Mouse (Mus musculus): ENCODE measurements around the gene Plxdc1. TPM values are rescaled to one million over a fixed set of nuclear protein-coding genes. Genes with fewer than 3 reads are reported as not detected.

Plxdc1 gene
- polyA plus RNA-seq, 1 experiment from 2014 or later: 0.34 TPM

GRCm38 (mm10) chr11:97982721-97983120, 3.5 kb downstream of the Plxdc1 start:
- WGBS: 88% methylated on average over 9 of the region's 9 CpGs
- H3K27me3 ChIP-seq: peaks cover 46% of the 10 kb centered on the region

GRCm38 (mm10) chr11:97980531-97980966, 5.7 kb downstream of the Plxdc1 start:
- H3K27ac ChIP-seq (replicated peaks): no peak overlapping the region
- WGBS: 62% methylated on average over 9 of the region's 9 CpGs

More at GRCm38 (mm10) chr11:97982721-97983120, 3.5 kb downstream of the Plxdc1 start:
- no peaks in the 10 kb centered on the region for H3K36me3 ChIP-seq
- peaks cover 13% of the 10 kb centered on the region for H3K4me1 ChIP-seq
- H3K4me3 ChIP-seq: no peak overlapping the region
- no peak overlapping the region for H3K4me2 ChIP-seq (replicated peaks)
- no peaks in the 10 kb centered on the region for H3K9me3 ChIP-seq
- H3K27ac ChIP-seq (replicated peaks): no peak overlapping the region
- no peak for ATAC-seq (ENCODE audit: low FRiP score, low read depth)
- no peak overlapping the region for H3K9ac ChIP-seq (replicated peaks)

GRCm38 (mm10) chr11:97979824-97980495, 6.3 kb downstream of the Plxdc1 start:
- Histone ChIP-seq H3K27me3 (peaks cover 24% of the 10 kb centered on the region), H3K4me2 (replicated peaks) (no peak overlapping the region), H3K4me3 (no peak overlapping the region), H3K4me1 (peaks cover 4% of the 10 kb centered on the region; the same call in 1 of the 2 replicates), H3K27ac (replicated peaks) (no peak overlapping the region), H3K9ac (replicated peaks) (no peak overlapping the region), H3K36me3 (no peaks in the 10 kb centered on the region), H3K9me3 (no peaks in the 10 kb centered on the region)
- WGBS: 74% methylated on average over 10 of the region's 10 CpGs
- no peak for ATAC-seq (ENCODE audit: low FRiP score, low read depth)

More at GRCm38 (mm10) chr11:97980531-97980966, 5.7 kb downstream of the Plxdc1 start:
- Histone ChIP-seq H3K36me3 (no peaks in the 10 kb centered on the region), H3K4me2 (replicated peaks) (no peak overlapping the region), H3K27me3 (peaks cover 30% of the 10 kb centered on the region), H3K9ac (replicated peaks) (no peak overlapping the region), H3K4me1 (no peaks in the 10 kb centered on the region), H3K9me3 (no peaks in the 10 kb centered on the region), H3K4me3 (no peak overlapping the region)
- ATAC-seq (ENCODE audit: low FRiP score, low read depth): no peak

- no peaks in the 10 kb centered on the region for H3K9me3 ChIP-seq
- H3K27me3 ChIP-seq: peaks cover 8% of the 10 kb centered on the region; the same call in 1 of the 2 replicates
- peaks cover 7% of the 10 kb centered on the region; the same call in 1 of the 2 replicates for H3K4me1 ChIP-seq
- H3K4me2 ChIP-seq (replicated peaks): no peak overlapping the region
- no peak overlapping the region for H3K4me3 ChIP-seq
- H3K36me3 ChIP-seq: no peaks in the 10 kb centered on the region
- H3K9ac ChIP-seq (replicated peaks): no peak overlapping the region
- WGBS: 87% methylated on average over 13 of the region's 13 CpGs
- ATAC-seq (ENCODE audit: low FRiP score, low read depth): no peak
- no peak overlapping the region for H3K27ac ChIP-seq (replicated peaks)
These were observed 7.9 kb downstream of the Plxdc1 start for GRCm38 (mm10) chr11:97978392-97978791.

- H3K9me3 ChIP-seq: no peaks in the 10 kb centered on the region
- H3K4me1 ChIP-seq: peaks cover 7% of the 10 kb centered on the region; the same call in 1 of the 2 replicates
- no peak overlapping the region for H3K27ac ChIP-seq (replicated peaks)
- no peaks in the 10 kb centered on the region for H3K36me3 ChIP-seq
- no peak overlapping the region for H3K9ac ChIP-seq (replicated peaks)
- ATAC-seq (ENCODE audit: low FRiP score, low read depth): no peak
- peaks cover 6% of the 10 kb centered on the region; the same call in 1 of the 2 replicates for H3K27me3 ChIP-seq
- 74% methylated on average over 5 of the region's 5 CpGs for WGBS
- no peak overlapping the region for H3K4me3 ChIP-seq
- no peak overlapping the region for H3K4me2 ChIP-seq (replicated peaks)
These were observed 8.4 kb downstream of the Plxdc1 start for GRCm38 (mm10) chr11:97977797-97978196.

- 90% methylated on average over 5 of the region's 5 CpGs for WGBS
- Histone ChIP-seq H3K9ac (replicated peaks) (no peak overlapping the region), H3K27ac (replicated peaks) (no peak overlapping the region), H3K36me3 (no peaks in the 10 kb centered on the region), H3K9me3 (no peaks in the 10 kb centered on the region), H3K4me3 (no peak overlapping the region), H3K4me2 (replicated peaks) (no peak overlapping the region), H3K27me3 (peaks cover 6% of the 10 kb centered on the region; the same call in 1 of the 2 replicates), H3K4me1 (peaks cover 7% of the 10 kb centered on the region; the same call in 1 of the 2 replicates)
- ATAC-seq (ENCODE audit: low FRiP score, low read depth): no peak
These were observed 11.5 kb downstream of the Plxdc1 start for GRCm38 (mm10) chr11:97974746-97975145.

GRCm38 (mm10) chr11:97974141-97974540, 12.1 kb downstream of the Plxdc1 start:
- ATAC-seq (ENCODE audit: low FRiP score, low read depth): no peak
- Histone ChIP-seq H3K4me3 (no peak overlapping the region), H3K9ac (replicated peaks) (no peak overlapping the region), H3K4me2 (replicated peaks) (no peak overlapping the region), H3K27me3 (peaks cover 6% of the 10 kb centered on the region; the same call in 1 of the 2 replicates), H3K4me1 (peaks cover 7% of the 10 kb centered on the region; the same call in 1 of the 2 replicates), H3K9me3 (no peaks in the 10 kb centered on the region), H3K27ac (replicated peaks) (no peak overlapping the region), H3K36me3 (no peaks in the 10 kb centered on the region)
- WGBS: 93% methylated on average over 5 of the region's 5 CpGs

- Histone ChIP-seq H3K36me3 (no peaks in the 10 kb centered on the region), H3K27ac (replicated peaks) (no peak overlapping the region), H3K4me2 (replicated peaks) (no peak overlapping the region), H3K9ac (replicated peaks) (no peak overlapping the region), H3K4me3 (no peak overlapping the region), H3K27me3 (no peaks in the 10 kb centered on the region), H3K9me3 (no peaks in the 10 kb centered on the region), H3K4me1 (peaks cover 7% of the 10 kb centered on the region; the same call in 1 of the 2 replicates)
- no peak for ATAC-seq (ENCODE audit: low FRiP score, low read depth)
- WGBS: 62% methylated on average over 2 of the region's 2 CpGs
These were observed 13.8 kb downstream of the Plxdc1 start for GRCm38 (mm10) chr11:97972434-97972833.

- 52% methylated on average over 7 of the region's 7 CpGs for WGBS
- no peak overlapping the region for H3K4me2 ChIP-seq (replicated peaks)
- no peaks in the 10 kb centered on the region for H3K36me3 ChIP-seq
- no peaks in the 10 kb centered on the region for H3K9me3 ChIP-seq
- H3K27ac ChIP-seq (replicated peaks): no peak overlapping the region
- H3K27me3 ChIP-seq: no peaks in the 10 kb centered on the region
- H3K4me1 ChIP-seq: peaks cover 11% of the 10 kb centered on the region
- ATAC-seq (ENCODE audit: low FRiP score, low read depth): no peak
- H3K4me3 ChIP-seq: no peak overlapping the region
- H3K9ac ChIP-seq (replicated peaks): no peak overlapping the region
These were observed 15.0 kb downstream of the Plxdc1 start for GRCm38 (mm10) chr11:97971232-97971631.

- no peak overlapping the region for H3K27ac ChIP-seq (replicated peaks)
- no peak for ATAC-seq (ENCODE audit: low FRiP score, low read depth)
- H3K9ac ChIP-seq (replicated peaks): no peak overlapping the region
- 94% methylated on average over 7 of the region's 7 CpGs for WGBS
- no peaks in the 10 kb centered on the region for H3K9me3 ChIP-seq
- H3K4me2 ChIP-seq (replicated peaks): no peak overlapping the region
- no peaks in the 10 kb centered on the region for H3K36me3 ChIP-seq
- no peaks in the 10 kb centered on the region for H3K27me3 ChIP-seq
- H3K4me3 ChIP-seq: no peak overlapping the region
- H3K4me1 ChIP-seq: peaks cover 11% of the 10 kb centered on the region
These were observed 15.5 kb downstream of the Plxdc1 start for GRCm38 (mm10) chr11:97970771-97971170.

- WGBS: 85% methylated on average over 5 of the region's 5 CpGs
These were observed 17.9 kb downstream of the Plxdc1 start for GRCm38 (mm10) chr11:97968385-97968784.

GRCm38 (mm10) chr11:97967114-97967513, 19.1 kb downstream of the Plxdc1 start:
- WGBS: 46% methylated on average over 2 of the region's 2 CpGs
- Histone ChIP-seq H3K9ac (replicated peaks) (no peak overlapping the region), H3K4me3 (no peak overlapping the region), H3K27me3 (no peaks in the 10 kb centered on the region), H3K36me3 (no peaks in the 10 kb centered on the region), H3K27ac (replicated peaks) (no peak overlapping the region; the same call in 1 of the 2 replicates), H3K9me3 (no peaks in the 10 kb centered on the region), H3K4me1 (peaks cover 4% of the 10 kb centered on the region; the same call in 1 of the 2 replicates), H3K4me2 (replicated peaks) (no peak overlapping the region)
- ATAC-seq (ENCODE audit: low FRiP score, low read depth): no peak

More at GRCm38 (mm10) chr11:97968385-97968784, 17.9 kb downstream of the Plxdc1 start:
- Histone ChIP-seq H3K36me3 (no peaks in the 10 kb centered on the region), H3K9ac (replicated peaks) (no peak overlapping the region), H3K4me3 (no peak overlapping the region), H3K9me3 (no peaks in the 10 kb centered on the region), H3K4me1 (peaks cover 4% of the 10 kb centered on the region; the same call in 1 of the 2 replicates), H3K27ac (replicated peaks) (no peak overlapping the region), H3K27me3 (no peaks in the 10 kb centered on the region), H3K4me2 (replicated peaks) (no peak overlapping the region)
- ATAC-seq (ENCODE audit: low FRiP score, low read depth): no peak

Measured in midbrain, embryonic 12.5 days (tissue).